Mouse (Mus musculus): ENCODE data around the gene Sema4d.

DNA sequence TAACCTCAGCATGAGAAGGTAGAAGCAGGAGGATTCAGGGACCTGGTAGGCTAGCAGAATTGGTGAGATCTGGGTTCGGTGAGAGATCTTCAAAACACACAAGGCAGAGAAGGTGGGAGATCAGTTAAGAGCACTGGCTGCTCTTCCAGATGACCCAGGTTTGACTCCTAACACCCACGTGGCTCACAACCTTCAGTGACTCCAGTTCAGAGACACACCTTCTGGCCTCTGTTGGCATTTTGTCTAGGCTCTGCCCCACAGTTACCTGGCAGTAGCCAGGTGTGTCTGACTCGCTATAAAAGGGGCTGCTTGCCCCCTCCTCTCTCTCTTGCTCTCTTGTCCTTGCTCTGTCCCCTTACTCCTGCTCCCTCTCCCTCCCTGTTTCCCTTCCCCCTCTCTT, 28.4 kb upstream of the Sema4d start:
- no peak for TF ChIP-seq TAL1 (IDR thresholded peaks at IDR 0.05; ENCODE audit: low read length)
- no peak for TF ChIP-seq GATA1 (IDR thresholded peaks at IDR 0.05; ENCODE audit: low read length)
